Mouse (Mus musculus) gastrocnemius, adult 8-10 months (tissue): ENCODE measurements around the gene Papss2. TPM values are rescaled to one million over a fixed set of nuclear protein-coding genes. Genes with fewer than 3 reads are reported as not detected.

Experiments
- DNase-seq, 2 experiments: peaks; one replicate each; pipeline ENCODE4 v3.0.0; 2022; ENCODE audit warnings: low spot score in 2 of 2
- total RNA-seq, 4 experiments: library from RNA; stranded (reverse); gene quantifications; 2 replicates each; pipeline ENCODE4 v1.2.4; 2022

Papss2 gene
- total RNA-seq: 1 to 10 TPM; 2.3 to 5.7 (median 3.4) TPM

GRCm38 (mm10) chr19:32595506-32596286, at the start of gene Papss2:
Papss2 (plus strand) TSS chr19:32595790.
- DNase-seq: peak; percentile 38 to 44

GRCm38 (mm10) chr19:32547396-32547795, 48.2 kb upstream of the Papss2 start:
- DNase-seq: no peak

- DNase-seq: no peak
These were observed 47.4 kb upstream of the Papss2 start for GRCm38 (mm10) chr19:32548202-32548601.

- DNase-seq: no peak
These were observed 45.1 kb upstream of the Papss2 start for GRCm38 (mm10) chr19:32550446-32550845.

- no peak for DNase-seq
These were observed 44.1 kb upstream of the Papss2 start for GRCm38 (mm10) chr19:32551442-32551841.

- no peak for DNase-seq
These were observed 43.5 kb upstream of the Papss2 start for GRCm38 (mm10) chr19:32552106-32552505.

- no peak for DNase-seq
These were observed 42.3 kb upstream of the Papss2 start for GRCm38 (mm10) chr19:32553310-32553709.

- DNase-seq: no peak
These were observed 40.3 kb upstream of the Papss2 start for GRCm38 (mm10) chr19:32555257-32555656.

- DNase-seq: no peak
These were observed 28.6 kb upstream of the Papss2 start for GRCm38 (mm10) chr19:32567025-32567424.

- DNase-seq: no peak
These were observed 28.1 kb upstream of the Papss2 start for GRCm38 (mm10) chr19:32567447-32567846.

GRCm38 (mm10) chr19:32568470-32568869, 27.1 kb upstream of the Papss2 start:
- DNase-seq: no peak

GRCm38 (mm10) chr19:32568961-32569653, 26.5 kb upstream of the Papss2 start:
- no peak for DNase-seq

- DNase-seq: no peak
These were observed 25.9 kb upstream of the Papss2 start for GRCm38 (mm10) chr19:32569725-32570124.

GRCm38 (mm10) chr19:32572191-32572590, 23.4 kb upstream of the Papss2 start:
- DNase-seq: no peak

GRCm38 (mm10) chr19:32573259-32573658, 22.3 kb upstream of the Papss2 start:
- no peak for DNase-seq

GRCm38 (mm10) chr19:32574846-32575245, 20.7 kb upstream of the Papss2 start:
- no peak for DNase-seq

- no peak for DNase-seq
These were observed 17.8 kb upstream of the Papss2 start for GRCm38 (mm10) chr19:32577749-32578148.

GRCm38 (mm10) chr19:32583091-32583766, 12.4 kb upstream of the Papss2 start:
- DNase-seq: no peak

GRCm38 (mm10) chr19:32587727-32588126, 7.9 kb upstream of the Papss2 start:
- DNase-seq: no peak

GRCm38 (mm10) chr19:32592749-32593148, 2.8 kb upstream of the Papss2 start:
- no peak for DNase-seq

- no peak for DNase-seq
These were observed 1.7 kb upstream of the Papss2 start for GRCm38 (mm10) chr19:32593870-32594269.

GRCm38 (mm10) chr19:32595131-32595505, 472 bp upstream of the Papss2 start:
- no peak for DNase-seq
